Mouse (Mus musculus): ENCODE measurements around the gene Itm2c. TPM values are rescaled to one million over a fixed set of nuclear protein-coding genes. Genes with fewer than 3 reads are reported as not detected.

The Itm2c gene
- polyA plus RNA-seq, 2 experiments, result 22.0 to 27.2 TPM

- Histone ChIP-seq H3K4me2 (ENCODE audit: low read depth) (no peak overlapping the region), H3K27me3 (ENCODE audit: control insufficient read depth, insufficient read depth, low read length) (no peaks in the 10 kb centered on the region), H3K4me1 (replicated peaks; ENCODE audit: control insufficient read depth in 2 of 2, insufficient read depth in 2 of 2, low read length in 1 of 2) (no peaks in the 10 kb centered on the region), H3K4me3 (ENCODE audit: insufficient read depth in 1 of 2, low read depth in 2 of 2, low read length in 2 of 2) (no peak overlapping the region), H3K9me3 (ENCODE audit: control insufficient read depth, low read length) (no peaks in the 10 kb centered on the region), H3K9ac (replicated peaks) (no peak overlapping the region), H3K36me3 (replicated peaks; ENCODE audit: control insufficient read depth, insufficient read depth, low read depth) (no peaks in the 10 kb centered on the region), H3K27ac (no peak overlapping the region)
- TF ChIP-seq CTCF (IDR thresholded peaks at IDR 0.05; ENCODE audit: low read depth), result no peak
- TF ChIP-seq EP300 (IDR thresholded peaks at IDR 0.05; ENCODE audit: low read depth), result no peak
- ATAC-seq (ENCODE audit: insufficient read depth), result no peak
- no peak for DNase-seq (ENCODE audit: low read depth in 3 of 3, low spot score in 3 of 3)
These were observed 21.8 kb downstream of the Itm2c start for GRCm38 (mm10) chr1:85915890-85916289.

GRCm38 (mm10) chr1:85916830-85917450, 22.9 kb downstream of the Itm2c start:
- Histone ChIP-seq H3K4me2 (ENCODE audit: low read depth) (no peak overlapping the region), H3K4me3 (ENCODE audit: insufficient read depth in 1 of 2, low read depth in 2 of 2, low read length in 2 of 2) (no peak overlapping the region), H3K9ac (replicated peaks) (no peak overlapping the region), H3K27me3 (ENCODE audit: control insufficient read depth, insufficient read depth, low read length) (no peaks in the 10 kb centered on the region), H3K36me3 (replicated peaks; ENCODE audit: control insufficient read depth, insufficient read depth, low read depth) (no peaks in the 10 kb centered on the region), H3K27ac (no peak overlapping the region), H3K9me3 (ENCODE audit: control insufficient read depth, low read length) (no peaks in the 10 kb centered on the region), H3K4me1 (replicated peaks; ENCODE audit: control insufficient read depth in 2 of 2, insufficient read depth in 2 of 2, low read length in 1 of 2) (no peaks in the 10 kb centered on the region)
- 46% methylated on average over 4 of the region's 4 CpGs for WGBS (ENCODE audit: insufficient replicate concordance)
- no peak for ATAC-seq (ENCODE audit: insufficient read depth)
- TF ChIP-seq EP300 (IDR thresholded peaks at IDR 0.05; ENCODE audit: low read depth), result no peak
- no peak for TF ChIP-seq CTCF (IDR thresholded peaks at IDR 0.05; ENCODE audit: low read depth)
- no peak for DNase-seq (ENCODE audit: low read depth in 3 of 3, low spot score in 3 of 3)

- ATAC-seq (ENCODE audit: insufficient read depth) (no peak), DNase-seq (ENCODE audit: low read depth in 3 of 3, low spot score in 3 of 3) (no peak)
- no peaks in the 10 kb centered on the region for H3K9me3 ChIP-seq (ENCODE audit: control insufficient read depth, low read length)
- H3K27ac ChIP-seq, result no peak overlapping the region
- no peaks in the 10 kb centered on the region for H3K36me3 ChIP-seq (replicated peaks; ENCODE audit: control insufficient read depth, insufficient read depth, low read depth)
- H3K4me3 ChIP-seq (ENCODE audit: insufficient read depth in 1 of 2, low read depth in 2 of 2, low read length in 2 of 2), result no peak overlapping the region
- H3K27me3 ChIP-seq (ENCODE audit: control insufficient read depth, insufficient read depth, low read length), result no peaks in the 10 kb centered on the region
- 24% methylated on average over 7 of the region's 7 CpGs for WGBS (ENCODE audit: insufficient replicate concordance)
- H3K9ac ChIP-seq (replicated peaks), result no peak overlapping the region
- no peak overlapping the region for H3K4me2 ChIP-seq (ENCODE audit: low read depth)
- peaks cover 0 to 12% of the 10 kb centered on the region in 2 experiments; a peak in 2 of 4 replicates for H3K4me1 ChIP-seq (replicated peaks; ENCODE audit: control insufficient read depth in 2 of 2, insufficient read depth in 2 of 2, low read length in 1 of 2)
- TF ChIP-seq EP300 (IDR thresholded peaks at IDR 0.05; ENCODE audit: low read depth) (no peak), CTCF (IDR thresholded peaks at IDR 0.05; ENCODE audit: low read depth) (no peak)
These were observed 25.5 kb downstream of the Itm2c start for GRCm38 (mm10) chr1:85919621-85920020.

DNA sequence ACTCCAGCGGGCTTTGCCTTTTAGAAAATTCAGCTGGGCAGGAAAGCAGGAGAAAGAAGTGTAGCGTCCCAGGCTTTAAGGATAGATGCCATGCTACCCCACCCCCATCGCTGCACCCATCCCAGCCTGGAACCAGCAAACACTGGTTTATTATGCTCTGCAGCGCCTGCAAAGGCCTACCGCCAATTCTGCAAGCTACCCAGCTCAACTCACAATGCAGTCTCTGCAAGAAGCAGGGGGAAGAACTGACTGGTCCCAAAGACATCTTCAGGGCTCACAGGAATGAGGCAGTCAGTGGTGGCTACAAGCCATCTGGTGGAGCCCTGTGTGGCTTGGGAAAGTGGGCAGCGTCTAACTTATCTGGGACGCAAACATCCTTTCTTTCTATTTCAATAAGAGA, 27.6 kb downstream of the Itm2c start:
- no peak for ATAC-seq (ENCODE audit: insufficient read depth)

GRCm38 (mm10) chr1:85922127-85922864, 28.2 kb downstream of the Itm2c start:
- Histone ChIP-seq H3K4me3 (ENCODE audit: insufficient read depth in 1 of 2, low read depth in 2 of 2, low read length in 2 of 2) (no peak overlapping the region), H3K27me3 (ENCODE audit: control insufficient read depth, insufficient read depth, low read length) (no peaks in the 10 kb centered on the region), H3K9ac (replicated peaks) (no peak overlapping the region), H3K27ac (no peak overlapping the region), H3K9me3 (ENCODE audit: control insufficient read depth, low read length) (no peaks in the 10 kb centered on the region), H3K4me1 (replicated peaks; ENCODE audit: control insufficient read depth in 2 of 2, insufficient read depth in 2 of 2, low read length in 1 of 2) (peaks cover 0 to 15% of the 10 kb centered on the region in 2 experiments; a peak in 2 of 4 replicates), H3K36me3 (replicated peaks; ENCODE audit: control insufficient read depth, insufficient read depth, low read depth) (no peaks in the 10 kb centered on the region), H3K4me2 (ENCODE audit: low read depth) (no peak overlapping the region)
- WGBS (ENCODE audit: insufficient replicate concordance), result 62% methylated on average over 7 of the region's 7 CpGs
- no peak for DNase-seq (ENCODE audit: low read depth in 3 of 3, low spot score in 3 of 3)
- ATAC-seq (ENCODE audit: insufficient read depth), result no peak
- TF ChIP-seq EP300 (IDR thresholded peaks at IDR 0.05; ENCODE audit: low read depth) (no peak), CTCF (IDR thresholded peaks at IDR 0.05; ENCODE audit: low read depth) (no peak)

More for the DNA sequence above, 27.6 kb downstream of the Itm2c start:
- Histone ChIP-seq H3K9ac (replicated peaks) (no peak overlapping the region), H3K4me1 (replicated peaks; ENCODE audit: control insufficient read depth in 2 of 2, insufficient read depth in 2 of 2, low read length in 1 of 2) (peaks cover 0 to 15% of the 10 kb centered on the region in 2 experiments; a peak in 2 of 4 replicates), H3K9me3 (ENCODE audit: control insufficient read depth, low read length) (no peaks in the 10 kb centered on the region), H3K4me3 (ENCODE audit: insufficient read depth in 1 of 2, low read depth in 2 of 2, low read length in 2 of 2) (no peak overlapping the region), H3K4me2 (ENCODE audit: low read depth) (no peak overlapping the region), H3K36me3 (replicated peaks; ENCODE audit: control insufficient read depth, insufficient read depth, low read depth) (no peaks in the 10 kb centered on the region), H3K27me3 (ENCODE audit: control insufficient read depth, insufficient read depth, low read length) (no peaks in the 10 kb centered on the region), H3K27ac (no peak overlapping the region)
- no peak for DNase-seq (ENCODE audit: low read depth in 3 of 3, low spot score in 3 of 3)
- no peak for TF ChIP-seq CTCF (IDR thresholded peaks at IDR 0.05; ENCODE audit: low read depth)
- no peak for TF ChIP-seq EP300 (IDR thresholded peaks at IDR 0.05; ENCODE audit: low read depth)
- 75% methylated on average over 7 of the region's 7 CpGs for WGBS (ENCODE audit: insufficient replicate concordance)

Measured in liver, embryonic 14.5 days (tissue).